Mouse (Mus musculus) liver, adult 2 months (tissue): Measurements from ENCODE around the gene Plekhg4. TPM values are rescaled to one million over a fixed set of nuclear protein-coding genes. Genes with fewer than 3 reads are reported as not detected.

Experiments
- DNase-seq: peaks from one replicate; pipeline ENCODE4 v3.0.0-alpha.2; 2011; ENCODE audit warnings: low read depth, low spot score; ENCODE audit errors: extremely low read depth
- H3K27ac ChIP-seq: fragments of 200-500 bp; replicated peaks from 2 replicates; pipeline ENCODE4 v1.5.1; 2012; ENCODE audit warnings: low read depth, mild to moderate bottlenecking, control low read depth, inconsistent platforms, low read length; ENCODE audit not compliant: insufficient read depth
- H3K27me3 ChIP-seq: fragments of 200-500 bp; 2 replicates; pipeline ENCODE4 v1.6.1; 2012; ENCODE audit warnings: mild to moderate bottlenecking, moderate library complexity, low read length, inconsistent platforms; ENCODE audit not compliant: control insufficient read depth, insufficient read depth
- H3K36me3 ChIP-seq: fragments of 200-500 bp; 2 replicates; pipeline ENCODE4 v1.6.1; 2012; ENCODE audit warnings: low read length, inconsistent platforms; ENCODE audit not compliant: control insufficient read depth, insufficient read depth
- H3K4me1 ChIP-seq: fragments of 200-500 bp; 2 replicates; pipeline ENCODE4 v1.6.1; 2011; ENCODE audit warnings: low read length; ENCODE audit not compliant: control insufficient read depth, insufficient read depth
- H3K4me3 ChIP-seq: fragments of 200-500 bp; 2 replicates; pipeline ENCODE4 v1.5.1; 2011; ENCODE audit warnings: low read depth, mild to moderate bottlenecking, control low read depth, low read length, moderate library complexity; ENCODE audit not compliant: insufficient read depth
- H3K79me2 ChIP-seq: fragments of 200-500 bp; 2 replicates; pipeline ENCODE4 v1.6.1; 2012; ENCODE audit warnings: inconsistent platforms, mild to moderate bottlenecking, low read length, moderate library complexity; ENCODE audit not compliant: control insufficient read depth, insufficient read depth
- H3K9ac ChIP-seq: fragments of 200-500 bp; 2 replicates; pipeline ENCODE4 v1.6.1; 2012; ENCODE audit warnings: low read depth, mild to moderate bottlenecking, control low read depth, inconsistent platforms, low read length
- CTCF ChIP-seq: fragments of 200-500 bp; IDR thresholded peaks from 2 replicates; pipeline ENCODE4 v1.5.1; 2011; ENCODE audit warnings: low read depth, low read length, control low read depth
- POLR2A ChIP-seq: fragments of 200-500 bp; IDR thresholded peaks from 2 replicates; pipeline ENCODE4 v1.6.1; 2011; ENCODE audit warnings: low read length, control low read depth; ENCODE audit not compliant: insufficient read depth; ENCODE audit errors: extremely low read depth
- WGBS: fragments of 180-500 bp; shearing (Covaris S2); methylation state at CpG from one replicate; pipeline ENCODE4 v1.1.7; 2018; 5-methylcytosine and 5-hydroxymethylcytosine counted together
- polyA plus RNA-seq: library from polyadenylated mRNA; depleted of rRNA; stranded (reverse); fragments of >200 nt; gene quantifications from 2 replicates; pipeline ENCODE4 v1.2.3, GENCODE M21; 2012
- total RNA-seq: library from RNA; depleted of rRNA; stranded (reverse); fragments of >200 nt; gene quantifications from 2 replicates; pipeline ENCODE4 v1.2.3, GENCODE M21; 2014

Gene Plekhg4
- total and polyA plus RNA-seq, 2 experiments, result under 0.01 to 0.09 TPM

DNA sequence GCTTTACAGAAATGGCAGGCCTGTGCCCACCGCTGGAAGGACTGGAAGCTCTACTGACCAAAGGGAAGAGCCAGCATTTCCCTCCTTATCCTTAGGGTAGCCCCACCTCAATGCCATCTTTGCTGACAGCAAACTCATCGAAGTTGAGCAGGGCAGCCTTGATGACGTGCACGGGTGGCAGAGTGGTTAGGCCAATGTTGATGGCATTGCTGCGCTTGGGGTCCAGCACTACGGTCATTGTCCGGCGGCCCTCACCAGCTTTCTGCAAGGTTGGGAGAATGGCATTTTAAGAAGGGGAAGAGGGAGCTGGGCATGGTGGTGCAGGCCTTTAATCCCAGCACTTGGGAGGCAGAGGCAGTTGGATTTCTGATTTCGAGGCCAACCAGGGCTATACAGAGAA lies 41.1 kb upstream of the Plekhg4 start:
- Histone ChIP-seq H3K27me3 (no peaks in the 10 kb centered on the region), H3K27ac (no peak overlapping the region), H3K79me2 (no peaks in the 10 kb centered on the region), H3K4me3 (no peak overlapping the region), H3K9ac (no peak overlapping the region), H3K36me3 (peaks cover 7% of the 10 kb centered on the region; the same call in 1 of the 2 replicates), H3K4me1 (peaks cover 5% of the 10 kb centered on the region)
- no peak for DNase-seq
- no peak for TF ChIP-seq POLR2A
- no peak for TF ChIP-seq CTCF
- WGBS, result 85% methylated on average over 9 of the region's 9 CpGs

DNA sequence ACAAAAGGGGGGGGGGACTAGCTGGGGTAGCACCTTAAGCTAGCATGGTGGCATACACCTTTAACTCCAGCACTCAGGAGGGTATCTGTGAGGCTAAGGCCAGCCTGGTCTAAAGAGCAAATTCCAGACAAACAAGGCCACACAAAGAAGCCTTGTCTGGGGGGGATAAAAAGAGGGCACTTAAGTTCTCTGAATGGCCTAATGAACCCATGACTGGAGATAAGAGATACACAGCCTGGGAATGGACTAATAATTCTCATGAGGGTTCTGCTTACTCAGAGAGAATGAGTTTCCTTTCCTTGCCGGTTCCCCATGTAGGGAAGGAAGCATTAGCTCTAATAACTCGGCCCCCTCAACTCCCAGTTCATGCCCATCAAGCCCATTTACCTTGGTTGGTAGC lies 40.6 kb upstream of the Plekhg4 start:
- Histone ChIP-seq H3K27me3 (no peaks in the 10 kb centered on the region), H3K36me3 (peaks cover 7% of the 10 kb centered on the region; the same call in 1 of the 2 replicates), H3K9ac (no peak overlapping the region), H3K79me2 (no peaks in the 10 kb centered on the region), H3K4me1 (0 out of 2 replicates have a peak, but pooled peaks cover under 1% of the 10 kb centered on the region), H3K4me3 (no peak overlapping the region), H3K27ac (no peak overlapping the region)
- DNase-seq, result peak; percentile 24
- 45% methylated on average over 2 of the region's 2 CpGs for WGBS
- TF ChIP-seq POLR2A (no peak), CTCF (no peak)

DNA sequence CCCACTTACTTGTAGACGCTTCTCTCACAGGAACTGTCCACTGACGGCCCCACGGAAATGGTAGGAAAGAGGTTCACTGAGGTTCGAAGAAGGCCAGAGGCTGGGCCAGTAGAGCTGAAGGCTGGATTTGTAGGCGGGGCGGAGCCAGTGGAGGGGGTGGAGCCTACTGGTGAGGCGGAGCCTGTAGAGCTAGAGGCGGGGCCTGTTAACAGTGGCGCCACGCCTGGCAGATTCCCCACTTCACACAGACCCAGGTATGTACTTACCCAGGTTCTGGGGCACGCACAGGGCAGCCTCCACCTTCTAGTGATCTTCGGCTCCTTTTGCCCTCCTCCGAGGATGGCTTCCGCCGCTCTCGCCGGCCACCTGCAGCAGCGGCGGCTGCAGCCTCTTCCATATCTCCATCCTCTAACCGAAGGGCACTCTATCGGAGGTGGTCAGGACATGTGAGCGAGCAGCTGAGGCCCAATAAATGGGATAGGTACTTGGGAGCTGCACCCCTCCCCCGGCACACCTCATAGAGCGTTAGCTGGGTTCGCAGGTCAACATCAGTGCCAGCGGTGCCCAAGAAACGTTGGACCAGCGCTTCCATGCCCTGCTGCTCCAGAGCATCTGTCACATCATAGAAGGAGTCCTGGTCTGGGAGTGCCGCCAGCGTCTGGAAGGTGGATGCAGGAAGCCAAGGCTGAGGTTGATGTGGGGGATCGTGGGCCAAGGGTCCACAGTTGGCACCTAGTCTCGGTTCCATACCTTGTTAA lies 36.5 kb upstream of the Plekhg4 start:
- no peak for DNase-seq
- Histone ChIP-seq H3K27me3 (no peaks in the 10 kb centered on the region), H3K36me3 (no peaks in the 10 kb centered on the region), H3K79me2 (no peaks in the 10 kb centered on the region), H3K4me1 (no peaks in the 10 kb centered on the region; the same call in 1 of the 2 replicates), H3K4me3 (no peak overlapping the region), H3K9ac (no peak overlapping the region), H3K27ac (no peak overlapping the region)
- WGBS, result 76% methylated on average over 32 of the region's 32 CpGs
- TF ChIP-seq CTCF, result no peak
- TF ChIP-seq POLR2A, result no peak

- H3K27ac ChIP-seq, result 0 out of 2 replicates have a peak overlapping the region, but pooled peaks have one; percentile 28
- no peaks in the 10 kb centered on the region; the same call in 1 of the 2 replicates for H3K4me1 ChIP-seq
- no peaks in the 10 kb centered on the region for H3K36me3 ChIP-seq
- no peaks in the 10 kb centered on the region for H3K79me2 ChIP-seq
- TF ChIP-seq POLR2A, result no peak
- no peak for TF ChIP-seq CTCF
- H3K9ac ChIP-seq, result no peak overlapping the region
- H3K4me3 ChIP-seq, result no peak overlapping the region
- DNase-seq, result no peak
- 70% methylated on average over 4 of the region's 4 CpGs for WGBS
- H3K27me3 ChIP-seq, result no peaks in the 10 kb centered on the region
These were observed 34.1 kb upstream of the Plekhg4 start for GRCm38 (mm10) chr8:105338992-105339391.

DNA sequence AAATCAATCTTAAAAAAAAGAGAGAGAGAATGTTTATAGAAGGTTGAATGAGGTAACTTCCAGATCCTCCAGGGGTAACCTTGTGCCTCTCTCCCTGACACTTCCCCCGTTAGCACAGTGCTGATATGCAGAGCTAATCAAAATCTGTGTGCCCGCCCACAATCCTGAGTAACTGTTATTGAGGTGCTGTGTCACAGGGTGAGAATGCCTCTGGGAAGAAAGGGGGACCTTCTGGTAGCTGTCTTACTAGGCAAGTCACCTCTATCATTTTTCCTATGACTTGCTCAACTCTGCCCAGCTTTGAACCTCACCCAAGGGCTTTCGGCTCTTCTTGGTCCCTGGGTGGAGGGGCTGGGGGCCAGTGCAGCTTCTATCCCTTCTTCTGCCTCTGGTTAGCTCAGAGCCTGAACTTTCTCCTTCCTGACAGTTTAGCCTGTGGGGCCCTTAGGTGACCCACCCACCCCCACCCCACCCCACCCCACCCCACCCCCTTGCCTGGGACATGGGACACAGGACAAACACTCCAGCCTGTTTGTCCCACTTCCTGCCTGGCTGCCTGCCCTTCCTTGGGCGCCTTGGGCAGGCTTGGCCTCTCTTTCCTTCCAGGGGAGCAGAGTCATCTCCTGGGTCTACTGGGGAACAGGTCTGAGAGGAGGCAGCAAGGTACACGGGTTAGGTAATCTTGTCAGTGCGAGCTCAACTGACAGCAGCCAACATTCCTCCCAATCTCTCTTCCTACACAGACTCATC lies 33.0 kb upstream of the Plekhg4 start:
- no peak for TF ChIP-seq POLR2A
- TF ChIP-seq CTCF, result no peak
- no peaks in the 10 kb centered on the region for H3K27me3 ChIP-seq
- 59% methylated on average over 6 of the region's 6 CpGs for WGBS
- no peaks in the 10 kb centered on the region for H3K79me2 ChIP-seq
- no peak overlapping the region for H3K4me3 ChIP-seq
- peak; percentile 31 for DNase-seq
- H3K36me3 ChIP-seq, result no peaks in the 10 kb centered on the region
- peak overlapping the region; percentile 72 for H3K27ac ChIP-seq
- H3K4me1 ChIP-seq, result no peaks in the 10 kb centered on the region; the same call in none of the 2 replicates
- H3K9ac ChIP-seq, result no peak overlapping the region
